Mouse (Mus musculus): Measurements from ENCODE around the gene Rpa1.

DNA sequence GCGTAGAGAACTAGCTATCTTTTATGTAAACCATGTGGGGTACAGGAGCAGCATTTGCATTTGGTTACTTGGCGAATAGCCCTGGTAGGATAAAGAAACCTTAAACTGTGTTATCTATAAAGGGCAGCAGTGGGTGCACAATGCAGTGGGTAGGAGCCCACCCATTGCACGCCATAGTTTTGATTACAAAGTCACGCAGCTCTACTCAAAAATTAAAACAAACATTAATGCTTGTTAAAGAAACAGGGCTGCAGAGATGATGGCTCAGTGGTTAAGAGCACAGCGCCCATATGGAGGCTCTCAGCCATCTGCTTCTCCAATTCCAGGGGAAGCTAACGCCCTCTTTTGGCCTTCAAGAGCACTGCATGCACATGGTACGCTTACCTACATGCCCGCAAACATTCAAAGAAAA lies 24.8 kb downstream of the Rpa1 start:
- TF ChIP-seq CTCF (IDR thresholded peaks at IDR 0.05; ENCODE audit: low read depth) (peak; percentile 44), EP300 (IDR thresholded peaks at IDR 0.05; ENCODE audit: low read depth) (no peak)

Data from liver, embryonic 14.5 days (tissue).